In genomic region chr16:23374938-23375337, GRCm38 (mm10) we compare ENCODE assay signal across 10 mouse cellular contexts. TPM values are rescaled to one million over a fixed set of nuclear protein-coding genes. Genes with fewer than 3 reads are reported as not detected.
DNase-seq lines count a peak whose midpoint lies in the region.
"Had no signal": no experiment of that assay in that cellular context is flagged by ENCODE, and none has a peak within 500 bp of the region (broad histone marks: within the 10 kb centered on the region; RNA-seq: fewer than 3 reads in every experiment).

No protein-coding gene starts in this region.

- DNase-seq in frontal cortex, postnatal 36 days (ENCODE audit: low spot score in 2 of 2), result peak; percentile 9 to 53
- no peak for DNase-seq in frontal cortex, postnatal 14 days (ENCODE audit: low spot score in 2 of 2)
- peak; percentile 24 to 26 for DNase-seq in right cerebral cortex, adult 2 months (ENCODE audit: low spot score in 2 of 2)
- DNase-seq in right cerebral cortex, postnatal 14 days, result no peak
- DNase-seq in left cerebral cortex, postnatal 14 days (ENCODE audit: low spot score in 2 of 2), result peak; percentile 28 to 62
- DNase-seq in right cerebral cortex, postnatal 25 days, result peak; percentile 9
- no peak for DNase-seq in urinary bladder, postnatal 10 days (ENCODE audit: low spot score)
- no peak for DNase-seq in layer of hippocampus, postnatal 10 days (ENCODE audit: low spot score in 2 of 2)
- DNase-seq: cerebellum, adult 2 months had no signal

- intact Hi-C loops in left cerebral cortex, postnatal 14 days (cut with DNase I), result no loop called here

RNA-seq across cellular contexts. Expression of gene Rtp1, which starts 54.0 kb away (rescaled TPM):
- total RNA-seq in left cerebral cortex, postnatal 14 days (2021), result under 1 TPM; 0.11 to 0.24 TPM
- total RNA-seq in layer of hippocampus, postnatal 10 days (2021), result under 1 TPM in 1 of 2 experiments, not detected in 1; 0.18 TPM
- total RNA-seq: gastrocnemius, adult 8-10 months had no signal

Comparison
In these comparisons a context has a peak if more than half of its experiments do, and no peak if none do; other contexts are left out.
1. DNase-seq: peak in frontal cortex, postnatal 36 days (2 of 2), right cerebral cortex, adult 2 months (2 of 2), left cerebral cortex, postnatal 14 days (2 of 2) and right cerebral cortex, postnatal 25 days (single experiment); none in frontal cortex, postnatal 14 days (0 of 2), right cerebral cortex, postnatal 14 days (single experiment), urinary bladder, postnatal 10 days (single experiment) and layer of hippocampus, postnatal 10 days (0 of 2).